Mouse (Mus musculus) right cerebral cortex, postnatal 36 days (tissue): ENCODE results near the gene Spint5.

Source experiments
- DNase-seq, 2 experiments: peaks; one replicate each; pipeline ENCODE4 v3.0.0; 2022; ENCODE audit warnings: low spot score in 2 of 2, mixed read lengths in 1 of 2

Gene Spint5

DNA sequence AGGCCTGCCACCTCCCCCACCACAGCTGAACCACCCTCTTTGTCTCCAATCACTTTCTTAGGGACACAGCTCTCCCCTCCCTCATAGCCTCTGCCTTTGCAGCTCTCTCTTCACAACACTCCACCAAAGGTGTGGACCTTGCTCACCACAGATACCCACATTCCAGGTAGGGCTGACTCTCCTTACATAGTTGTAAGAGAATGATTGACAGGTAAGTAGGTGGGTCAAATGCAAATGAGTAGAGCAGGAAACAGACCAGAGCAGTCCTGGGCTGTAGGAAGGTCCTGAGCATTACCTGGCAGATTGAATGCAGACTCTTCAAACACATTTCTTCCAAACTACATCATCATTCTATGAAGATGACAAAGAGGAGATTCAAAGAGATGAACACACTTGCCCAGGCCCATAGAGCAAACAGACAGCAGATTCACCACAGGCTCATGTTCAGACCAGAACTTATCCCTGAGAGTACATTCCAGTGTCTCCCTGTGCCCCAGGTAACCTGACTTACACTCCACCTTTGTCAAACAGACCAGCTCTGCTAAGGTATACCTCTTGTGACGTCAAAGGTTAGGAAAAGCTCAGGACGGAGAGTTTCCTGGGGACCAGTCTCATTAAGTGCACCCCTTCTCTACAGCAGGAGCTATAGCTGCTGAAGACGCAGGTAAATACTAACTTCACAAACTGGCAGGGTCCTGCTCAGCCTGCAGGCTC, 22.4 kb downstream of the Spint5 start:
- DNase-seq = no peak

DNA sequence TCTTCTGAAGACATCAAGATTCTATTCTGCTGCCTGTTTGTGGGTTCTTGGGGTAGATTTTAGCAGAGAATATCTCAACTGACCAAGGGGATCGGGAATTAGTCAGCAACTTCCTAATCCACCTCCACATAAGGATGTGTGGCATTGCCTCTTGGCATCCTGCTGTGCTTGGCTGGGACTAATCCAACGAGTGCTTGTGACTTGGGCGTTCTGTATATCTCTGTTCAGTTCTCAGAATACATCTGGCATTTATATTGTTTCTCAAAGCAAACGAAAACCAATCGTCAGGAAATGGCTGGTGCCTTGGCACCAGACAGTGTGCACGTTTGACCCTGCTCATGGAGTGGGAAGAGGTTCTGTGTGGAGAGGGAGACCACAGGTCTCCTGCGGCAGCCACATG, 24.8 kb downstream of the Spint5 start:
- DNase-seq = no peak

DNA sequence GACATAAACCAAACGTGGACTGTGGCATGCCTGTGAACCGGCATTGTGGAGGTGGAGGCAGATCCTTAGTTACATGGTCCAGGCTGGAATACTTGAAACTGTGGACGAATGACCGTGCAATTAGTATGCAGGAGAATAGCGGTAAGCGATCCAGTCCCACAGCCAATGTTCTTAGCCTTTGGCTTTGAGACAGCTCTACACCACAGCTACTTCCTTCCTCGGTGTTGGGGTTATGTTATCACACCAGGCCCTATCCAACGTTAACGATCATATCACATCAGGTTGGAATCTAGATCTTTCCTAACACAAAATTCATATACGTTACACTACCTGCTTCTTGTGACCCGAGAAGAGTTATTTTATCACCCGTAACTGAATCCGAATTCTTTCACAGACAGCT, 29.9 kb downstream of the Spint5 start:
- DNase-seq = no peak

DNA sequence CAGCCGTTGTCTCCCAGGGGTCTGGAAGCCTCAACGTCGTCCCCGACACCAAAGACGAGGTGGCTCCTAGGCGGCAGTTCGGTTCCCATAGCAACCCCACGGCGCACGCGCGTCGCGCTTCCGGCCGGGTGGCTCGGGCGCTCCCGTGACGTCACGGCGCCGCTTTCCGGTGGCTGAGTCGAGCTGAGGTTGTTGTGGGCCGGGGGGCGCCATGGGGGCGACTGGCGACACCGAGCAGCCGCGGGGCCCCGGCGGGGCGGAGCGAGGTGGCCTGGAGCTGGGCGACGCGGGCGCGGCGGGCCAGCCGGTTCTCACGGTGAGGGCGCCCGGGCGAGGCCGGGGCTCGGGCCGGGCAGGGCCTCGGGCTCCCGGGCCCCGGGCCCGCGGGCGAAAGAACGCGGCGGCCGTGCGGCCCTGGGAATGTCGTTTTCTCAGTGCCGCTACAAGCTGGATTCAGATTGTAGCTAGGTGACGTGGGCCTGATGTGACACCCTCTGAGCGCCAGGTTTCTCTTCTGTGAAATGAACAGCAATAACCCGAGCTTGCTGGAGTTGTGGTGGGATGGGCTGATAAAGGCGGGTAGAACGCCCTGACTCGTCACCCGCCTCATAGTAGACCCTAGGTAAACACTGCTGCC, 30.9 kb downstream of the Spint5 start, which contains the start of the genes Wfdc3 and Dnttip1:
Gene Wfdc3 (minus strand): TSS at position 89 of the 637 bp plus-strand sequence.
Gene Dnttip1 (plus strand): TSS at position 141 of the 637 bp plus-strand sequence.
- DNase-seq = peak; percentile 90 to 92

DNA sequence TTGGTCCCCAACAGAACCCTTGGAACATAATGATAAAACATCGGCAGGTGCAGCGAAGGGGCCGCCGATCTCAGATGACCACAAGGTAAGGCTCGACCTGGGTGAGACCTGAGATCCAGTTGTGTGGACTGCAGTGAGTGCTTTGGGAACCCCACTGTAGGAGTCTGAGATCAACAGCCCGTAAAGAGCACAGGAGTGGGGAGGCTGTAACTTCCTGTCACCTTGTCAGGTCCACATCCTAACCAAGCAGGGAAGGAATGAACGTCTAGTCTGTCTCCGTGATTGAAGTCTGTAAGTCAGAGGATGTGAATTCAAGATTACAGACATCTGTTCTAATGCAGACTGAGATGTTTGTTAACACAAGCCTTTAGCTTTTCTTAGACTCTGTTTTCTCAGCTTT, 31.6 kb downstream of the Spint5 start:
- no peak for DNase-seq

DNA sequence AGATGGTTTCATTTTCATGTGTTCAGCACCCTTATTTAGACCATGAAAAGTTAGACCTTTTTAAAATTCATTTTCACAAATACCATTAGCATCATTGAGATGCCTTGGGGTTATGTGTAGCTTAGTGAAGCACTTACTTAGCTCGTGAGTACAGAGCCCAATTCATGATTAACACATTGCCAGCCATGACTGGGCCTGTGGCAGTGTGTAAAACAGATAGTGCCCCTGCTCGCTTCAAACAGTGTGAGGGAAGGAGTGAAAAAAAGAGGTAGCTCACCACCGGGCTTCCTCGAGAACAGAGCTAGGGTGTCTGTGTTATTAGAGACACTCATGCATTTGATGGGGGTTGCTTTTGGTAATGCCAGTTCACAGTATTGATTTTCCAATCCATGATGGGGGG, 33.1 kb downstream of the Spint5 start:
- no peak for DNase-seq

DNA sequence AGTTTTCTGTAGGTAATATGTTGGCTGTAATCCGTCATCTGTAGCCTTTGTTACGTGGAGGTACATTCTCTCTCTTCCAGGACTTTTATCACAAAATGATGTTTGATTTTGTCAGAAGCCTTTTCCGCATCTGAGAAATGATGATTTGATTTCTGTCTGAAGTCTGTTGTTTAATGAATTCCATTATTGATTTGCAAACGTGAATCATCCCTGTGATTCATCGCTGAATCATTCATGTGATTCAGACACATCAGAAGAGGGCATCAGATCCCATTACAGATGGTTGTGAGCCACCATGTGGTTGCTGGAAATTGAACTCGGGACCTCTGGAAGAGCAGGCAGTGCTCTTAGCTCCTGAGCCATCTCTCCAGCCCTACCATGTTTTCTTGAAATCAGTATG, 33.9 kb downstream of the Spint5 start:
- DNase-seq = no peak

DNA sequence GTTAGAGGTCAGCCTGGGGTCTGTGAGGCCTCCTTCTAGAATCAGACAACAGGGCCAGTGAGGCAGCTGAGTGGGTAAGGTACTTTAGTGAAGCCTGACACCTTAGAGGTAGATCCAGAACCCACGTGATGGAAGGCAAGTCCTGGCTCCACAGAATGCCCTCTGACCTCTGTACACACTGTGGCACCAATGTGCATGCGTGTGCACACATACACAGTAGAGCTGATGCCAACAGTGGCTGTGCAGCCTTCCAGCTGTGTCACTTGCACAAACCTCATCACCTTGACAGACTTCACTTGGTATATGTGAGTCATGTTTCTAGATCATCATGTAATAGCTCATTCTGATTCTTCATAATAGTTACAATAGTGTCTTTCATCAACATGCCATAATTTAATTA, 37.3 kb downstream of the Spint5 start:
- no peak for DNase-seq

DNA sequence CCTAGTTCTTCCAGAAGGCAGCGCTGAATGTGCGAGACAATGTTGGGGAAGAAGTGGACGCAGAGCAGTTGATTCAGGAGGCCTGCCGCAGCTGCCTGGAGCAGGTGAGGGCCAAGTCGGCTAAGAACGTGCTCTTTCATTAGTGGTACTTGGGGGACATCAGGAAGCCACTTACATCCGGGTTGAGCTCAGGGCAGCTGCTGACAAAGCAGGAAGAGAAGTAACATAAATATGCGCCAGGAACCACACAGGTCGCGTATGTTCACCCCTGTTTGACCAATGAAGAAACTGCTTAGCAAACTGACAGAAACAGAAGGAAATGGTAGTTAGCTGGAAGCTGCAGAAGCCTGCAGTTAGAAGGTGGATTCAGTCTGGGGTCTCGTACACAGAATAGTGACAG, 39.0 kb downstream of the Spint5 start:
- DNase-seq = no peak

DNA sequence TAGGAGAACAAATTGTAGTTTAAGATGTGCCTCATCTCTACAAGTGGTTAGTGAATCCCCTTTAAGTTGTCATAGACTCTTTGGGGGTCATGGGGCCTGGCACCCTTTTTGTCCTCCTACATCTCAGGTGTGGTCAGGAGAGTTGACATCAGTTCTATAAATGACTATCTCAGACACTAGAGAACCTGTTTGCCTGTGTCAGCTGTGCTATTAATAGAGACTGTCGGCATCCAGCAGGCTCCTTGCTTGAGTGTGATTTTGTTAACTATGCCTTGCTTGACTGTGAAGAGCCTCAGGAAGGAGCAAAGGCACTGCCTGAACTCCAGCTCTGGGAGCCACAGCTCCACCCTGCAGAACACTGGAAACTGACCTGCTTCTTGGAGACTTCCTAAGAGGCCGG, 39.7 kb downstream of the Spint5 start:
- DNase-seq = no peak

DNA sequence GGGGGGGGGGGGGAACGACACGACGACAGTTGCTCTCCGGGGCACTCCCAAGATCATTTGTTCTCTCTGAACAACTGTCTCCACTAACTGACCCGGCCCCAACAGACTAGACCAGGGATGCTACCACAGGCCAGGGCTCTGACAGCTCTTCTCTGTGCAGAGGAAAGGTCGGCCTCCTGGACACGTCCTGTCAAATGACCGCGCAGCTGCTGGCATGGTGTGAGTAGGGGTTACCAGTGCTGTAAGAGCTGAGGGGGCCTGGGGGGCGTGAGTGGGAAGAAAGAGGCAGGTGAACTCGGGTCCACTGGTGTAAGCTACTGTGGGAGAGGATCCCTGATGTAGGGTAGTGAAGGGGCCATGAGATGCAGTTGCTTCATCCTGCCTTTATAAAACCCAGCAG, 42.7 kb downstream of the Spint5 start:
- DNase-seq = no peak

DNA sequence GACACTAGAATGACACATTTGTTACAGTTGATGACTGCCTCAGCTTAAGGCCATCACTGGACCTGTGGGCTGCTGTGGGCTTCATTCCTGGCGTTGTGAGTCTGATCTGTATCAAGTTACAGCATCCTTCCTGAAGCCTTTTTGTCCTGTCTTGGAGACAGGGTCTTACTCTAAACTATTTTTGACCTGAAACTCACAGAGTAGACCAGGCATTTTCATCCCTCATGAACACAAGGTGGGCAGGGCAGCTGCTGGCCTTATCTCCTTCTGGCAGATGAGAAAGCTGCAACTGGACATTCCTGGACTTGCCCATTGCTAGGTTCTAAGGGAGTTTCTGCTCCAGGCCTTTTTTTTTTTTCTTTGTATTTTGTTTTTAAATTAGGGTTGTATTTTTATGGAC, 43.6 kb downstream of the Spint5 start:
- no peak for DNase-seq

DNA sequence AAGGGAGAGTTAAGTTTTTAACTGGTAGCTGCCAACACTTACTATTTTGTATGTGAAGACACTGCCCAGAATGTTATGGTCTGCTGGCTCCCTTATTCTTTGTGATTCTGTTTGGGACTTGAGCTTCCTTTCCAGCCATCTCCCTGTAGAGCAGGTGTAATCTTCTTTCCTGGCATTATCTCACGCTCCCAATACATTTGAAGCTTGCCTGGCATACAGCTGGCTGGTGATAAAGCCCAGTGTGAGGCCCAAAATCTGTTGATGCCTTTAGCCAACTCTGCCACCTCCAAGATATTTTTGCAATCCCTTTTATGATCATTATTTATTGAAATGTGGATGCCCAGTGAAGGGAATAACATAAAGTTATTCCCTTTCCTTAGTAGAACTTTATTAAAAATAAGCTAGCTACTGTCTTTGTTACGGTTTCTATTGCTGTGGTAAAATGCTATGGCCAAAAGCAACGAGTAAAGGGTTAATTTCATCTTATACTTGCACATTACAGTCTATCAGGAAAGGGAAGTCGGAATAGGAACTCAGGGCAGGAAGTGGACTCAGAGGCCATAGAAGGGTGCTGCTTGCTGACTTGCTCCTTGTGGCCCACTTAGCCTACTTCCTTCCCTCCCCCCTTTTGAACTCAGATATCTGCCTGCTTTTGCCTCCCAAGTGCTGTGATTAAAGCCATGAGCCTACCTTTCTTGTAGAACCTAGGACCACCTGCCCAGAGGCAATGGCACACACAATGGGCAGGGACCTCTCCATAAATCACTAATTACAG, 45.1 kb downstream of the Spint5 start:
- no peak for DNase-seq

DNA sequence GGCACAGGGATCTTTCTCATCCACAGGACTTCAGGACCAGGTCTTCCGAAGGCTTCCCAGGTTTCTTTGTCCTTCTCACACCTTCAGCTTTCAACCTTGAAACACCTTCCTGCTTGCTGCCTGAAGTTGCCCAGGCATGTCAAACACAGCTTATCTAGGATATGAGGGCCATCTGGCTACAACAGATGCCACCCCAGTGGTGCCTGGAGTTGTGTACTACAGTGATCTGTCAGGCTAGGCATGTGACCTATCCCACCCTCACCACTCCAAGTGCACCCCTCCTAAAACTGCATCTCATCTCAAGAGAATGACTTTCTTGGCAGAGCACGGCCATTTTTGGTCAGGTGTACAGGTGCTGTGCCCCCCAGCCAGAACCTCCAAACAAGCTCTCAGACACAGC, 46.4 kb downstream of the Spint5 start:
- no peak for DNase-seq

DNA sequence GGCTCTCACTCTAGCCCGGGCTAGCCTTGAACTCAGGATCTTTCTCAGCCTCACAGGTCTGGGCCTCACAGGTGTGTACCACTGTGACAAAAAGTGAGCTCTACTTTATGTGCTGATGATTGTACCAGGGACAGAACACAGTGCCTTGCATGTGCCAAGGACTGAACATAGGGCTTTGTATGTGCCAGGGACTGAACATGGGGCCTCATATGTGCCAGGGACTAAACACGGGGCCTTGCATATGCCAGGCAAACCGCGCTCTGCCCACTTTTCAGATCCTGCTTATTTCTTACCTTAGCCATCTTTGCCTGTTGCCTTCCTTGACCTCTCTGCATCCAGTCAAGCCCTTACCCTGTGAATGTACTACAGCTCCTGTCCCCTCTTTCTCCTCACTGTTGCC, 46.9 kb downstream of the Spint5 start:
- no peak for DNase-seq

DNA sequence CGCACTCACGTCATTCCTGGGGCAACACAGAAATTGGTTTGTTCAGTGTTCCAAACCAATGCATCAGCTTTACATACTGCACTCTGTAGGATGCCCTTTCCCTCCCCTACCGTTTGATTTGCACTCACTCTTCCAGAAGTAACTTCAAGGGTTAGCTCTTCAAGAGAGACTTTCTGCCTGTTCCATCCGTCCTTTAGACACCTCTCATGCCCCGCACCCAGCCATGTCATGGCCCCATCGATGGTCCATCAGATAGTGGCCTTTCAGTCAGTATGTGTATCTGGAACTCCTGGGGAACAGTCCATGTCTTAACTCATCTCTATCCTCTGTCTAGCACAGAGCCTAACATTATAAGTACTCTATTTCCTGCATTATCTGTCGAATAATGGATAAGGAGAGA, 47.5 kb downstream of the Spint5 start:
- DNase-seq = no peak

DNA sequence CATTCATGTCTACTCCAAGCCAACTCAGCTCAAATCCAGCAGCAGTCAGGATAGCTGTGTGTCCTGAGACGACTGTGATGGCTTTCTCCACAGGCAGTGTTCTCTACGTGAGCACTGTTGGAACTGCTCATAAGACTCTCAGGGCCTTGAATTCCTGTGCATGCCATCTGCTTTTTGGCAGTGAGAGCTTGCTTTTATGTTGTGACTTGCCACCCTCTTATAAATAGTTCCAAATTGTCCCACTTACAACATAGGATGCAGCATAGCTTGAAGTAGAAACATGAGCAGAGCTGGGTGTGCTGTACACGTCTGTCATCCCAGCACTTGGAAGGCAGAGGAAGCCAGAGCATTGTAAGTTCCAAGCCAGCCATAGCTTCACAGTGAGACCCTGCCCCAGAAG, 50.7 kb downstream of the Spint5 start:
- peak in 1 of 2 experiments; percentile 50 for DNase-seq
